Mouse (Mus musculus) heart, postnatal 0 days (tissue): ENCODE measurements around the gene Thpo.

ENCODE experiments used
- CTCF ChIP-seq: IDR thresholded peaks from 2 replicates; pipeline ENCODE4 v1.5.1; 2016; ENCODE audit warnings: antibody characterized with exemption, control low read depth, low read depth
- EP300 ChIP-seq: IDR thresholded peaks from 2 replicates; pipeline ENCODE4 v1.6.1; 2016; ENCODE audit warnings: antibody characterized with exemption, low read depth

- no peak for TF ChIP-seq CTCF
- TF ChIP-seq EP300 = no peak
Measured at GRCm38 (mm10) chr16:20722736-20723135, 11.6 kb downstream of the Thpo start.
